Comparison of ENCODE assay signal across 11 mouse cellular contexts in the genomic region with DNA sequence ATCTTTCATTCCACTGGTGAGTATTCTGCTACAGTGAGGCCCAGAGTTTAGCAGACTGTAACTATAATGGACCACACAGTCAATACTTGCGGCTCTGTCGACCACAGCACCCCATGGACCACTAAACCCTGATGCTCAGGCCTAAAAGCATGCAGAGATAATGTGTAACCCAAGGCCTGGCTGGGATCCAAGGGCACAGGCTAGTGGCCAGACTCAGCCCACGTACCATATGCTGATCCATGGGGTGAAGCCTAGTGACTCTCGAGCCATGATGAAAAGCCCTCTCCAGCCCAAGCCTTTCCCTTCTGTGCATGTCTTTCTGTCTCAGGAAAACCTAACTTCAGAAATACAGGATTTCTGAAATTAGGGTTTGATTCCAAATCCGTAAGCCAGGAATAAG. TPM values are rescaled to one million over a fixed set of nuclear protein-coding genes. Genes with fewer than 3 reads are reported as not detected.
DNase-seq lines count a peak whose midpoint lies in the region; ATAC-seq and TF ChIP-seq lines count a peak whose summit lies in the region.
"Had no signal": no experiment of that assay in that cellular context is flagged by ENCODE, and none has a peak within 500 bp of the region (broad histone marks: within the 10 kb centered on the region; RNA-seq: fewer than 3 reads in every experiment).

No protein-coding gene starts in this region.

- H3K9ac ChIP-seq in liver, adult 2 months (ENCODE audit: low read depth, low read length): no peak overlapping the region
- H3K9ac ChIP-seq in liver, embryonic 11.5 days (ENCODE audit: low read depth, low read length): no peak overlapping the region
- H3K9ac ChIP-seq in kidney, embryonic 16.5 days (replicated peaks; ENCODE audit: low read length): no peak overlapping the region
- H3K9ac ChIP-seq: heart, embryonic 12.5 days; hindbrain, embryonic 14.5 days had no signal

- DNase-seq in adrenal gland, postnatal 10 days: peak; percentile 35
- no peak for DNase-seq in adrenal gland, postnatal 4 days (ENCODE audit: low spot score in 2 of 2)
- peak; percentile 19 for DNase-seq in liver, adult 2 months (ENCODE audit: extremely low read depth, low read depth, low spot score)
- DNase-seq in liver, embryonic 11.5 days (ENCODE audit: low spot score): no peak
- peak; percentile 94 for DNase-seq in cerebellum, adult 2 months
- no peak for DNase-seq in embryo, embryonic 11 days
- DNase-seq in embryo, embryonic 10.5 days (ENCODE audit: low spot score): no peak
- DNase-seq: spleen, adult 18-20 months had no signal

- no peak for ATAC-seq in liver, embryonic 11.5 days (replicated peaks; ENCODE audit: low FRiP score)
- ATAC-seq in kidney, embryonic 16.5 days (ENCODE audit: low FRiP score, low TSS enrichment): peak; percentile 52; the same call in 1 of the 2 replicates

- no peaks in the 10 kb centered on the region for H3K36me3 ChIP-seq in liver, adult 2 months (ENCODE audit: control insufficient read depth, insufficient read depth, low read length)
- H3K36me3 ChIP-seq in liver, embryonic 11.5 days (ENCODE audit: control insufficient read depth, insufficient read depth, low read length): no peaks in the 10 kb centered on the region
- no peaks in the 10 kb centered on the region for H3K36me3 ChIP-seq in kidney, embryonic 16.5 days (ENCODE audit: insufficient read depth, low read length)
- H3K36me3 ChIP-seq: heart, embryonic 12.5 days had no signal

- no peaks in the 10 kb centered on the region for H3K79me2 ChIP-seq in liver, adult 2 months (ENCODE audit: control insufficient read depth, insufficient read depth, low read length)

- TF ChIP-seq POLR2A in liver, adult 2 months (IDR thresholded peaks at IDR 0.05; ENCODE audit: extremely low read depth, insufficient read depth, low read length): no peak
- no peak for TF ChIP-seq POLR2A in cerebellum, adult 2 months (IDR thresholded peaks at IDR 0.05; ENCODE audit: borderline replicate concordance, insufficient read depth, low read length)

- TF ChIP-seq CTCF in liver, adult 2 months (IDR thresholded peaks at IDR 0.05; ENCODE audit: low read depth, low read length): no peak
- TF ChIP-seq CTCF in cerebellum, adult 2 months (IDR thresholded peaks at IDR 0.05; ENCODE audit: borderline replicate concordance, insufficient read depth, low read depth, low read length): no peak

- no peak overlapping the region for H3K27ac ChIP-seq in liver, adult 2 months (replicated peaks; ENCODE audit: insufficient read depth, low read depth, low read length)
- no peak overlapping the region for H3K27ac ChIP-seq in liver, embryonic 11.5 days (ENCODE audit: low read depth, low read length)
- H3K27ac ChIP-seq in cerebellum, adult 2 months (ENCODE audit: insufficient read depth, low read length): peak overlapping the region; percentile 88
- no peak overlapping the region for H3K27ac ChIP-seq in kidney, embryonic 16.5 days (ENCODE audit: low read length)
- H3K27ac ChIP-seq: hindbrain, embryonic 14.5 days had no signal

- no peaks in the 10 kb centered on the region for H3K27me3 ChIP-seq in liver, adult 2 months (ENCODE audit: control insufficient read depth, insufficient read depth, low read length)
- no peaks in the 10 kb centered on the region for H3K27me3 ChIP-seq in liver, embryonic 11.5 days (replicated peaks; ENCODE audit: control insufficient read depth, insufficient read depth, low read length)
- no peaks in the 10 kb centered on the region for H3K27me3 ChIP-seq in cerebellum, adult 2 months (ENCODE audit: control insufficient read depth, insufficient read depth, low read length)
- no peaks in the 10 kb centered on the region for H3K27me3 ChIP-seq in kidney, embryonic 16.5 days (ENCODE audit: insufficient read depth, low read length)
- H3K27me3 ChIP-seq: heart, embryonic 12.5 days had no signal

- WGBS in liver, adult 2 months: 38% methylated on average over 5 of the region's 5 CpGs
- WGBS in liver, embryonic 11.5 days: 89% methylated on average over 5 of the region's 5 CpGs
- 13% methylated on average over 5 of the region's 5 CpGs for WGBS in cerebellum, adult 2 months
- 71% methylated on average over 5 of the region's 5 CpGs for WGBS in kidney, embryonic 16.5 days

- no peak overlapping the region for H3K4me3 ChIP-seq in liver, adult 2 months (ENCODE audit: insufficient read depth, low read depth, low read length)
- H3K4me3 ChIP-seq in liver, embryonic 11.5 days (ENCODE audit: low read depth, low read length): no peak overlapping the region
- no peak overlapping the region for H3K4me3 ChIP-seq in cerebellum, adult 2 months (replicated peaks; ENCODE audit: insufficient read depth, low read depth, low read length)
- no peak overlapping the region for H3K4me3 ChIP-seq in kidney, embryonic 16.5 days (ENCODE audit: low read length)
- H3K4me3 ChIP-seq: heart, embryonic 12.5 days had no signal

- H3K4me1 ChIP-seq in liver, adult 2 months (ENCODE audit: control insufficient read depth, insufficient read depth, low read length): peaks cover 12% of the 10 kb centered on the region
- H3K4me1 ChIP-seq in liver, embryonic 11.5 days (replicated peaks; ENCODE audit: control insufficient read depth, insufficient read depth, low read length): no peaks in the 10 kb centered on the region
- H3K4me1 ChIP-seq in cerebellum, adult 2 months (ENCODE audit: control insufficient read depth, insufficient read depth, low read length): peaks cover 44% of the 10 kb centered on the region
- H3K4me1 ChIP-seq in kidney, embryonic 16.5 days (ENCODE audit: insufficient read depth, low read length): peaks cover 18% of the 10 kb centered on the region

- H3K4me2 ChIP-seq in liver, embryonic 11.5 days: no peak overlapping the region
- H3K4me2 ChIP-seq in kidney, embryonic 16.5 days (replicated peaks; ENCODE audit: low read depth, low read length): no peak overlapping the region
- H3K4me2 ChIP-seq: heart, embryonic 12.5 days; hindbrain, embryonic 14.5 days had no signal

- H3K9me3 ChIP-seq in liver, embryonic 11.5 days (ENCODE audit: control insufficient read depth, low read length): no peaks in the 10 kb centered on the region
- H3K9me3 ChIP-seq in kidney, embryonic 16.5 days (ENCODE audit: low read length): no peaks in the 10 kb centered on the region
- H3K9me3 ChIP-seq: heart, embryonic 12.5 days had no signal

RNA-seq across cellular contexts. Expression of gene Rnf144a, which starts 50.2 kb away (rescaled TPM):
- 10 to 100 TPM; 32.3 to 48.8 TPM for total RNA-seq in adrenal gland, postnatal 10 days (2021)
- 10 to 100 TPM; 62.6 to 78.4 TPM for total RNA-seq in adrenal gland, postnatal 4 days (2021)
- total RNA-seq in liver, adult 2 months (2014; rRNA removed): 2.0 and 3.3 TPM in 2 replicates
- polyA plus RNA-seq in liver, adult 2 months (2012; rRNA removed): 2.3 and 2.8 TPM in 2 replicates
- 5.9 and 7.4 TPM in 2 replicates for polyA plus RNA-seq in liver, embryonic 11.5 days (2014; fragmentation: Nextera tagmentation; extraction: Ambion mirVana)
- 13.8 and 16.4 TPM in 2 replicates for polyA plus RNA-seq in cerebellum, adult 2 months (2012; rRNA removed)
- 35.1 and 38.6 TPM in 2 replicates for polyA plus RNA-seq in kidney, embryonic 16.5 days (2015; fragmentation: Nextera tagmentation; extraction: Ambion mirVana)

Comparison
In these comparisons a context has a peak if more than half of its experiments do, and no peak if none do; other contexts are left out.
1. DNase-seq: peak in adrenal gland, postnatal 10 days (single experiment), liver, adult 2 months (single experiment) and cerebellum, adult 2 months (2 of 2); none in adrenal gland, postnatal 4 days (0 of 2), liver, embryonic 11.5 days (single experiment), embryo, embryonic 11 days (single experiment) and embryo, embryonic 10.5 days (single experiment).